Mouse (Mus musculus): ENCODE data around the gene Lao1.
"Not testable (repeated sequence)": the region's sequence is repeated elsewhere in the genome, so short reads cannot be mapped to it uniquely, and the experiment has no call there.

The Lao1 gene

GRCm38 (mm10) chr4:118961141-118961628 lies at the start of gene Lao1:
Gene Lao1 (plus strand): TSS chr4:118961578.
- peak; percentile 30 to 47 for DNase-seq

- DNase-seq: not testable (repeated sequence)
These were observed 44.0 kb upstream of the Lao1 start, which contains the start of gene Olfr1329 for GRCm38 (mm10) chr4:118917365-118917764. Gene Olfr1329 (minus strand): TSS chr4:118917465.

- DNase-seq: not testable (repeated sequence)
These were observed 30.1 kb upstream of the Lao1 start for GRCm38 (mm10) chr4:118931326-118931725.

- no peak for DNase-seq
These were observed 22.9 kb upstream of the Lao1 start, which contains the start of gene Olfr1328 for GRCm38 (mm10) chr4:118938512-118938911. Gene Olfr1328 (minus strand): TSS chr4:118938612.

- no peak for DNase-seq
These were observed 2.6 kb upstream of the Lao1 start for GRCm38 (mm10) chr4:118958812-118959211.

- no peak for DNase-seq
These were observed 6.3 kb downstream of the Lao1 start for GRCm38 (mm10) chr4:118967711-118968110.

GRCm38 (mm10) chr4:118973281-118973680 lies 11.9 kb downstream of the Lao1 start:
- no peak for DNase-seq

- no peak for DNase-seq
These were observed 23.9 kb downstream of the Lao1 start for GRCm38 (mm10) chr4:118985291-118985690.

- DNase-seq: peak in 1 of 2 experiments; percentile 41
These were observed 27.2 kb downstream of the Lao1 start for GRCm38 (mm10) chr4:118988535-118988934.

GRCm38 (mm10) chr4:118989331-118989730 lies 28.0 kb downstream of the Lao1 start:
- DNase-seq: no peak

- no peak for DNase-seq
These were observed 30.4 kb downstream of the Lao1 start for GRCm38 (mm10) chr4:118991797-118992196.

GRCm38 (mm10) chr4:118997127-118997542 lies 35.8 kb downstream of the Lao1 start:
- DNase-seq: no peak

GRCm38 (mm10) chr4:118999691-119000486 lies 38.5 kb downstream of the Lao1 start:
- DNase-seq: no peak

- DNase-seq: no peak
These were observed 40.3 kb downstream of the Lao1 start for GRCm38 (mm10) chr4:119001696-119002095.

- DNase-seq: no peak
These were observed 41.1 kb downstream of the Lao1 start for GRCm38 (mm10) chr4:119002512-119002911.

- peak in 1 of 2 experiments; percentile 27 for DNase-seq
These were observed 42.8 kb downstream of the Lao1 start for GRCm38 (mm10) chr4:119004178-119004577.

- DNase-seq: peak; percentile 89 to 94
These were observed 43.4 kb downstream of the Lao1 start for GRCm38 (mm10) chr4:119004613-119005339.

GRCm38 (mm10) chr4:119007602-119008001 lies 46.2 kb downstream of the Lao1 start:
- DNase-seq: no peak

GRCm38 (mm10) chr4:119008476-119008875 lies 47.1 kb downstream of the Lao1 start:
- DNase-seq: peak; percentile 58 to 61

GRCm38 (mm10) chr4:119009814-119010213 lies 48.4 kb downstream of the Lao1 start:
- DNase-seq: no peak

- DNase-seq: no peak
These were observed 49.8 kb downstream of the Lao1 start for GRCm38 (mm10) chr4:119011050-119011680.

- DNase-seq: no peak
These were observed 51.7 kb downstream of the Lao1 start for GRCm38 (mm10) chr4:119013031-119013430.

- DNase-seq: no peak
These were observed 53.6 kb downstream of the Lao1 start for GRCm38 (mm10) chr4:119014997-119015396.

Data from cerebellum, postnatal 25 days (tissue).